Mouse (Mus musculus) layer of hippocampus, adult 2 months (tissue): ENCODE results near the gene Il34. TPM values are rescaled to one million over a fixed set of nuclear protein-coding genes. Genes with fewer than 3 reads are reported as not detected.
A peak's percentile ranks its signal among the peaks of the same experiment; 100 is the strongest.

ENCODE experiments used
- DNase-seq, 2 experiments: peaks; one replicate each; pipeline ENCODE4 v3.0.0; 2022; ENCODE audit warnings: low spot score in 2 of 2
- H3K27ac ChIP-seq: fragments of 200-600 bp; 2 replicates; pipeline ENCODE4 v1.8.1; 2022
- H3K4me3 ChIP-seq: fragments of 200-600 bp; 2 replicates; pipeline ENCODE4 v1.8.1; 2022; ENCODE audit warnings: mild to moderate bottlenecking
- CTCF ChIP-seq: fragments of 200-600 bp; conservative IDR thresholded peaks from 2 replicates; pipeline ENCODE4 v1.8.1; 2022; ENCODE audit warnings: antibody characterized with exemption, mild to moderate bottlenecking, moderate library complexity
- total RNA-seq, 2 experiments: library from RNA; stranded (reverse); gene quantifications; 2 replicates each; pipeline ENCODE4 v1.2.3; 2021

Il34 gene
- total RNA-seq, 2 experiments from 2014 or later = 64.7 to 71.5 TPM

DNA sequence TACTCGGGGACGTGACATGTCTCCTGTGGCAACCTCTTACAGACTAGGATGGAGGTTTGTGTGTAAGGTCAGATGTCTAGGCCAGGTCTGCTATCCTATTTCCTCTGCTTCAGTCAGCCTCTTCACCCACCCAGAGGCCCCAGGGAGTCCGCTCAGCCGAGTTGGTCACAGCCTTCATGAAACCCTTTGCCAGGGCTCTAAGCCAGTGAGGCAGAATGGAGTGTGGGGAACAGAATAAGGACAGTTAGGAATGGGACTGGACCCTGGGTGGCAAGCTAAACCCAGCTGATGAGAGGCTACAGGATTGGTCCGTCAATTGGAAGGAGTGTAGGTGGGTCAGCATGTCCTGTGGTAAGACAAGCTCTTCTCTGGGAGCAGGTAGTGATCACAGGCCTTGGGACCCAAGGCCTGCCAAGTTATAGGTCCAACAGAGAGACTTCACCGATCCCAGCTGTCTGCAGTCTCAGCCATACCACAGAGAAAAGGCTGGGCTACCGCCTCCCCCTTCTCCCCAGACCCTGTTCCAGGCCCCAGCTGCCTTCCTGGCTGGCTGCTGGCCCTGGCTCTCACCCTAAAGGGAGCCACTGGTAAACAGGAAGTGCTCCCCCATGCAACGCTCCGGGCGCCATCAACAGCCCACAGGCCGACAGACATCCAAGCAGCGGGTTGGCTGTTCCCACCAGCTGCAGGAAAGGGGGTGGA is 86.6 kb downstream of the Il34 start:
- H3K27ac ChIP-seq = peak overlapping the region; percentile 90
- TF ChIP-seq CTCF = no peak
- no peak overlapping the region for H3K4me3 ChIP-seq
- peak; percentile 51 to 73 for DNase-seq

DNA sequence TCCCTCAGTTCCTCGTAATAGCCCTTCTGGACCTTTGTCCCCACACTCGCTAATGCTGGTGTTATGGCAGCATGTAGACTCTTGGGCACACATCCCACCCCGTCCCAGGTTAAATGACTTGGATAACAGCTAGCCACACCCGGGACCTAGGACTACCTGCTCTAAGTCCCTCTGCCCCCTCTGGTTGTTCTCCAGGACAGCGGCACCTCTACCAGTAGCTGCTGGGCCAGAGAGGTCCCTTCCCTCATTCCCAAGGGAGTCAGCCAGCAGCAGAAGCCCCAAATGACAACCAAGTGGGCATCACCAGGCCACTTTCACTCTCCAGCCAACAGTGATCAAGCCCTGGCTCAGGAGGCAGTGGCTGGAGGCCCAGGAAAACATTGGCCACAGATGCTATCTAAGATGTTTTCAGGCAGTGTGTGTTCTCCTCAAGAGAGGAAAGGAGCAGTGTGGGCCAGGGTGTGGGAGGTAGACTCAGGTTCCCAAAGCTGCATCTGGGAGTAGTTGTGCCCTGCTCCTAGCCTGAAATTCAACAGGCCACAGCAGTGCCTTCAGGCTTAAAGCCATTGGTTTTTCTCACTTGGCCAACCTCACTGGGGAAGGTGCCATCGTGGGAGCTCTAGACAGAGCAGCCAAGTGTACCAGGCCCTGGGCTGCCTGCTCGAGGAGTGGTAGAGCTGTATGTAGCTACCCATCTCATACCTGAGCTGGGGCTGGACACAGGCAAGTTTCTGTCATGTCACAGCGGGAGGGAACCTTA is 87.3 kb downstream of the Il34 start:
- peak overlapping the region; percentile 90 for H3K27ac ChIP-seq
- no peak for TF ChIP-seq CTCF
- H3K4me3 ChIP-seq = no peak overlapping the region
- DNase-seq = no peak

DNA sequence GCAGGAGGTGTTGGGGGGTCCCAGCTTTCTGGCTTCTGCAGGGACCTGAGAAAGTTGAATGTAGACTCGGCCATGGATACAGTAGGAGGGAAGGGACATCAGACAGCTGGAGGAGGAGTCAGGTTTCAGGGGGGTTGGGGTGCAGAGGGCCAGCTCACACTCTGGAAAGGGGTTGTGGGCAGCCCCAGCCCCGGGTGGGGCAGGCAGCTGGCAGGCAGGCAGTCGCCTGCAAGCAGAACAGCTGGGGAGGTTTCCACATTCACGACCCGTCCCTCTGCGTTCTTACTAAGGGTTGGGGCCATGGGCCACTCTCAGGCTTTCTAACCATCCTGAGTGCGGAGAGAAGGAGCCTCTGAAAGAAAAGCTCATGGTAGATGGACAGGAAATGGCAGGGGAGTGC is 88.6 kb downstream of the Il34 start:
- no peak for TF ChIP-seq CTCF
- Histone ChIP-seq H3K4me3 (no peak overlapping the region), H3K27ac (peak overlapping the region; percentile 87; the same call in 1 of the 2 replicates)
- DNase-seq = no peak

DNA sequence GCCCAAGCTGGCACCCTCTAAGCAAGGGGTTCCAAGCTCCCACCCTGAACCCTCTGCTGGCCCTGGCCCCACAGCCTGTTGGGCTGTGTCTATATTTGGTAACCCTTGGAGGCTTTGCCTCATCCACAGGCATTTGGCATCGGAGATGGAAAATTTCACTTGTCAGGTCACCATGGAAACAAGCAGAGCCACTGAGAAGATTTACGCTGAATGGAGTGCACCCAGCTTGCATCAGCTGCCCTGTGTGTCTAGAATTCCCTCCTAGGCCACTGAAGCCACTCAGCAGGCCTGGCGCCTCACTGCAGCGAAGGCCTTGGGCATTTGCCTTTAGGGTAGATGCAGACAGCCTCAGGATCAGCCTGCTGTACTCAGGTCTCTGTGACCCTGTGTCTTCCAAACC is 89.6 kb downstream of the Il34 start:
- no peak overlapping the region for H3K4me3 ChIP-seq
- no peak for TF ChIP-seq CTCF
- DNase-seq = peak; percentile 71 to 90
- H3K27ac ChIP-seq = peak overlapping the region; percentile 87

DNA sequence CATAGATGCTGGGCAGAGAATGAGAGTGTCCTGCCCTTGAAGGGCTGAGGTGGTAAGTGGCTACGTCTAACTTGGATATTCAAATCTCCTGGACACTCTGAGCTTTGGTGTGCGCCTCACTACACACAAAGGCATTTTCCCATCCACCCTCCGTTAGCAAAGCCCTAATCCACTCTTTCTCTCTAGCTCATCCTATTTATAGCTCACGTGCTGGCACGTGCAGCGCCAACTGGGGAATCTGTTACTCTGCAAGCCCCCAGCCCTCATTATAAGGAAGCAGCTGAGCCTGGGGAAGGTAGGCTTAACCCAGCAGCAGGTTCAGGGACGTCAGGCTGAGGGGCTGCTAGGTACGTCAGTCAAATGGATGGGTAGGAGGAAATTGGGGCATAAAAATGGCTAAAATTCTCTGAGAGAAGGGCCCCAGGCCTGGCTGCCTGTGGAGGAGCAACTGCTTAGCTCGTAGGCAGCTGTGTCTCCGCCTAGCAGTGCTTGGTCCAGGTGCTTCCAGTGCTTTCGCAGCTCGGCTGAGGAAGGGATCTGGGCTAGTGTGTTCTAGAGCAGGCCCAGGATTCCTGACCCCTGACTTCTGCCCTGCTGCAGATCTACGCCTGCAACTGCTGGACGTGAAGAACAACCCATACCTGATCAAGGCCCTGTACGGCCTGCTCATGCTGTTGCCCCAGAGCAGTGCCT is 90.8 kb downstream of the Il34 start:
- no peak for TF ChIP-seq CTCF
- Histone ChIP-seq H3K4me3 (no peak overlapping the region), H3K27ac (peak overlapping the region; percentile 87)
- no peak for DNase-seq

DNA sequence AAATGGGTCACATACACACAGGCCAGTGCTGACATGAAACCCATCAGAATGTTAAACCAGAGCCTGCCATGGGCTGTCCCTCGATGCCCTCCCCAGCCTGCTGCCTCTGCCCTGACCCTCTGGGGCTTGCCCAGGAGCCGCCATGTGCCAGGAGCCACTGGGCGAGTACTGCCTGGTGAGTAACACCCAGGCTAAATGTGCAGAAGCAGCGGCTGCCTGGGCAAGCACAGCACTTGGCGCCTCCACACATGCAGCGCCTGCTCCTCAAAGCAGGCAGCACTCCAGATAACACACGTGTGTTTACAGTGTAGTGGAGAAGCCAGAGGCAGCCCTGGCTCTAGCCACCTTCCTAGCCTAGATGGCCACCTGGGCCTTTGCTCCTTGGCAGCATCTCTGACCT is 92.7 kb downstream of the Il34 start:
- DNase-seq = no peak
- TF ChIP-seq CTCF = no peak
- Histone ChIP-seq H3K27ac (peak overlapping the region; percentile 87), H3K4me3 (no peak overlapping the region)

DNA sequence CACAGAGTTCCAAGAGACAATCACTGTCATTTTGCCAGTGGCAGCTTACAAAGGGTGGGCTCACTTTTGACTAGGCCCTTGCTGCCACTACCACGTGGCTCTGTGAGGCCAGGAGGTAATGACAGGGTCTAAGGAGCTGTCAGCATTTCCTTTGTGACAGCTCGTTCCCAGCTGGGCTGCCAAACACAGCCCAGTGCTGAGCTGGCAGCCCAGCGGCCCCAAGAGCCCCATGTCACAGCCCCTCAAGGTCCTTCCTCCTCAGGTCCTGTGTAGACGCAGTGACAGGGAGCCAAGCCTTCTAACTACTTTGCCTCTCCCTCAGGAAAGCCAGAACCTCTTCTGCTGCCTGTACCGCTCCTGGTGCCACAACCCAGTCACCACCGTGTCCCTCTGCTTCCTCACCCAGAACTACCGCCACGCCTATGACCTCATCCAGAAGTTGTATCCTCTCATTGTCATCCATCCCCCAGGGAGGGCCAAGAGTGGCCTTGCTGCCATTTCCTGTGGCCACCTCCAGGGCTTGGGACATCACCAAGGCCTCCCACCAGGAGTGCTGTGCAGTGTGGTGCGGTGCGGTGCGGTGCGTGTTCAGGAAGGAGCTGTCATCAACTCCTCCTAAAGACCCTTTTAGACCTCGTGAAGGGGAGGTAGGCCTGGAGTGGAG is 94.3 kb downstream of the Il34 start:
- peak; percentile 20; the same call in 1 of the 2 replicates for TF ChIP-seq CTCF
- Histone ChIP-seq H3K4me3 (no peak overlapping the region), H3K27ac (peak overlapping the region; percentile 87)
- no peak for DNase-seq

DNA sequence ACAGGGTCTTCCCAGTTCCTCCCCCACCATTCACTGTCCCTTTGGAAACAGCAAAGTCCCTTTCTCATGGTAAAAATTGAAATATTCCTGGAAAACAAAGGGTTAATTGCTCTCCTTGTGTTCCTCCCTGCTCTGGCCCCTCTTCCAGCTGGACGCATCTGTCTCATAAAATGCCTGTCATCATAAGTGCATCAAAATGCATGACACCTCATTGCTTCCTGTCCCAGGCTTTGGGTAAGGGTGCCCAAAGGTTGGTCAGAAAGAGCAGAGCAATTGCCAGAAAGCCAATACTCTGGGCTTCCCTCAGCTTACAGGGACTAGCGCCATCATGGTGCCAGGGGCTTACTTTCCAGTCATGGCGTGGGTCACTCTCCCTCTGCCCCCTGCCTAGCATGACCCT is 95.1 kb downstream of the Il34 start:
- no peak for DNase-seq
- no peak for TF ChIP-seq CTCF
- Histone ChIP-seq H3K4me3 (no peak overlapping the region), H3K27ac (peak overlapping the region; percentile 87; the same call in 1 of the 2 replicates)

DNA sequence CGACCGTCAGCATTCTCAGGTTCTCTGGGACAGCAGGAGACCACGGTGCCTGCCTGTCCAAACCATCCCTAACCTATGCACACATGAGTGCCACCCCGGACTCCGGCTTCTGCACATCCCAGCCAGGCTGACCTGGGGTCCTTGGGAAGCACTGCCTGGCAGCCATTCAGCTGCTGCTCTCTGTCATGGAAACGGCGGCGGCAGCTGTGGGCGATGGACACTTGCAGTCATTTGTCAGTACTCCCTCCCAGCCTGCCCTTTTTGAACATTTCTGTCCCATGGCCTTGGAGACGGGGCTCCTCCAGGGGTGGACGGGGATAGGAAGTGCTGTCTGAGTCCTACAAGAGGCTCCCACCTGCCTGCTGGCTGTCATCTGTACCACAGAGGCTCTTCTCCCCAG is 97.3 kb downstream of the Il34 start:
- no peak for DNase-seq
- H3K4me3 ChIP-seq = no peak overlapping the region
- no peak for TF ChIP-seq CTCF
- H3K27ac ChIP-seq = no peak overlapping the region

DNA sequence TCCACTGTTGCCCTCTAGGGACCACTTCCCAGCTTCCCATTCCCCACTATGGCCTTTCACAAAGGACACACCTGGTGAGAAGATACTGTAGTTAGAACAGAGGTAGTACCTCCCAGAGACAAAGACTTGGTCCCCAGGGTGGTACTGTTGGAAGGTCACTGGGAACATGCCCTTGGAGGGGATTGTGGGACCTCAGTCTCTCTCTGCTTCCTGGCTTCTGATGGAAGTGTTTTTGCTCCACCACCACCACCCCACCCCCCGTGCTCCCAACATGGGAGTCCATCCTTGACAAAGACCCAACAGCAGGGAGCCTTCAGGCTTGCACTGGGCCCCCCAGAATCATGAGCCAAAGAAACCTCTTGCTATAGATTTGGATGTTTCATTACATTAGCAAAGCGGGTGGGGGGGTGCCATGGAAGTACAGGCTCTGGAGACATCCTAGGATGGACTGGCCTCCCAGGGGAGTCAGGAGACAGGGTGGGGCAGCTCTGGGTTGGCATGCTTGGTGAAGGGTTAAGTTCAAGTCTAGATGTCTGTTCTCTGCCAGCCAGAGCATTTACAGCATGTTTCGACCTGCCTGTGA is 99.3 kb downstream of the Il34 start:
- H3K4me3 ChIP-seq = no peak overlapping the region
- no peak for DNase-seq
- no peak for TF ChIP-seq CTCF
- no peak overlapping the region for H3K27ac ChIP-seq

DNA sequence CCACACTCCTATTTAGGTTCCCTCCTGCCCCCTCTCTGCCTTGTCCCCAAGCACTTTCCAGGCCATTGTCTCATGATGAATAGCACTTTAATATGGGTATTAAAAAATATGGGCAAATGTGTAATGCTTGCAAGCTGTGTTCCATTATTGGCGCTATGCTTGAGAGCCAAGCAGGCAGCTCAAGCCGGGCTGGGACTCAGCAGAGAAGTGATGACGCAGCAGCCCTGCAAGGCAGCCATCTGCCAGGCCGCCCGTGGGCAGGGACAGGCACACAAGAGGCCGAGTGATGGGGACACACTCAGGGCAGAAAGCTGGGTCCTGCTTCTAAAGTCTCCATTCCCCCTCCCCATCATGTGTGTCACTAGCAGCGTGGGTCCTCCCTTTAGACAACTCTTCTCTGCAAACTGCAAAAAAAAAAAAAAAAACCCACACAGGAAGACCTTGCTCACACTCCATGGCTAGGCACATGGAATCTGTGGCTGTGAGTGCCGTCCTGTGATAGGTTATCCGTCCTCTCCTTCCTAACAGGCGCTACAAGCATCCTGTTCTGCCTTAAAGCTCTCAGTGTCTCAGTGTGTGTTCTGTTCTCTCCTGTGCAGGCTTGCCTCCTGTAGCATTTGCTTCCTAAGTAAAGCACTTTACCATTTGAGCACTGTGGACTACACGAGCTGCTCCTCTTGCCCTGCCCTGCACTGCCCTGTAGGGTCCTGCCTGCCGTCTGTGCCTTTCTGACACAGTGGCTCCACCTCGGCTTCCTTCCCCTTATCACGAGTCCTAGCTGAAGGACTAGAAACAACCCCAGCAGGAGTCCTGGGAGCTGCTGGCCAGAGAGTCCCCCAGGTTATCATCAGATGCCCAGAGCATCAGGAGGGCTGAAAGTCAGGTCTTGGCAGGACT is 100.1 kb downstream of the Il34 start:
- TF ChIP-seq CTCF = no peak
- H3K27ac ChIP-seq = peak overlapping the region; percentile 60
- peak in 1 of 2 experiments; percentile 67 for DNase-seq
- no peak overlapping the region for H3K4me3 ChIP-seq
